Mouse (Mus musculus) lung, postnatal 0 days (tissue): ENCODE results near the gene Tent5d.

ENCODE experiments used
- CTCF ChIP-seq: IDR thresholded peaks from 2 replicates; pipeline ENCODE4 v1.5.1; 2016; ENCODE audit warnings: antibody characterized with exemption, mild to moderate bottlenecking
- EP300 ChIP-seq: IDR thresholded peaks from 2 replicates; pipeline ENCODE4 v1.6.1; 2016; ENCODE audit warnings: antibody characterized with exemption, mild to moderate bottlenecking, control low read depth

DNA sequence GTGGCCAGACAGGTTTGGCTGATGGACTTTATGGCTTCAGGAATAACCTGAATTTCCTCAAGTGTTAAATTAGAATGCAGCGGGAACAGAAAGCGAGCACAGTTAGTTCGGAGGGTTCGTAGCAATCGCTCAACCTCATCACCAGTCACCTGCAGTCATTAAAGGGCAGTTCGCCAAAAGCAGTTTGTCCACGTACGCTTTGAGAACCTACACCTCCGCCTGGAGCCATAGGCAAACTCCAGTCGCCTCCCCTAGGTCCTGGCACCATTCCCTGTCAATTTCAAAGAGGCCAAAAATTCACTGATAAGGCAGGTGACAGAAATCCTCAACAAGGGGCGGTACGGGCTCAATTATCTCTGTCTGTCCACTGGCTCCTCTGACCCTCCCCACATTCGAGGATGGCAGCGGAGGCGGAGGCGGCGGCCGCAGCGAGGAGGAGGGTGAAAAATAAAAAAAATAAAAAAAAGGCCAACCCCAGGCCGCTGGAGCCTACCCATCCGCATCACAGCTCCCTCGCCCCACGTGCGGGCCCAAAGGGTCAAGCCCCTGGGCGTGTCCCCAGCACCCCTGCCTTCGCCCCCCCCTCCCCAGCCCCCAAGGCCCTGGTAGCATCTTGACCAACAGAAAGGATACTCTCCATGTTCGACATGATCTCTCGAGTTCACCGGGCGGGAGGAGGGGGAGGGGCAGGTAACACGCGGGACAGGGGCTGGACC, 23.3 kb downstream of the Tent5d start:
- TF ChIP-seq CTCF: no peak
- TF ChIP-seq EP300: no peak
